Mouse (Mus musculus) heart, adult 11 months (tissue): ENCODE results near the gene Asic3.

ENCODE experiments used
- DNase-seq: peaks from one replicate; pipeline ENCODE4 v3.0.0; 2022

The Asic3 gene

DNA sequence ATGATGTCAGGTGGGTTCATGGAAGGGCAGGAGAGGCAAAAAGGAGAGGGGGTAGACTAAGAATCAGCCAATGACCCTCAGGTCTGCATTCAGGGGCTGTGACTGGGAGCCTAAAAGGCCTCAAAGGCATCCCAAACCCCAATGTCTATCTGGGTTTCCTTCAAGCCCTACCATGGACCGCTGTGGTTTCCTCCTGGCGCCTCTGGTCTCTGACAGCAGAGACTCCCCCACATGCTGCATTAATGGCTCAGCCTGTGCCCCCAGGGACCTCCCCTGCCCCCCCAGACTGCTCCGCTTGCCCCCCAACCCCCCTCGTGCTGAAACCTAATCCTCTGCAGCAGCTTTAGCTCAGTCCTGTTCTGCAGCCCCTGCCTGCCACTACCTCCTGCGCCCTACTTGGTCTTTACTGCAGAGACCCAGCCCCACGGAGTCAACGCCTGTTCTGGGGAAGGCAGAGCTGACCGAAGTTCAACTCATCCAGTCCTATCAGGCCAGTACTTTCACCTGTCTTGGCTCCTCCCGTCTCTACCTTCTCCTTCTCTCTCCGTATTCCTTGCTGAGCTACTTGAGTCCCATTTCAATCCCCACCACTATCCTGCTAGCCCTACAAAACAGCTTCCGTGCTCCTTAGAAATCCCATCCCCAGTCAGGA is at the start of gene Asic3:
TSS of gene Asic3 (plus strand) at position 351 of the 652 bp plus-strand sequence.
- DNase-seq = no peak

DNA sequence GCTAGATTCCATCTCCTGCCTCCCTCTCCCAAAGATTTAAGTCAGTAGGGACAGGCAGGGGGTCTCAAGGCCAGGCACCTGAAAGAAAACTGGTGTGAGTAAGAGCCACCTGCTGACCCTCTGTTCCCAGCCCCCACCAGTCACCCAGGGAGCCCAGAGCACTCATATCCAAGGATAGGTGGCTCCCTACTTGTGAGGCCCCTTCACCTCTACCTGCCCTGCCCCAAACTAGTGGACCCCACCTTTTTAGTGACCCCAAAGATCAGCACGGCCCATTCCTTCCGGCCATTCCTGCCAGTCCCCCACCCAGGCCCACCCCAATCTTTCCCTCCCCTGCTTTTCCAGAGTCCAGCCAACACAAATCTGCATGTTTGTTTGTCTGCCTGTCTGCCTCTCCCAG is 49.7 kb upstream of the Asic3 start:
- DNase-seq = peak; percentile 91

DNA sequence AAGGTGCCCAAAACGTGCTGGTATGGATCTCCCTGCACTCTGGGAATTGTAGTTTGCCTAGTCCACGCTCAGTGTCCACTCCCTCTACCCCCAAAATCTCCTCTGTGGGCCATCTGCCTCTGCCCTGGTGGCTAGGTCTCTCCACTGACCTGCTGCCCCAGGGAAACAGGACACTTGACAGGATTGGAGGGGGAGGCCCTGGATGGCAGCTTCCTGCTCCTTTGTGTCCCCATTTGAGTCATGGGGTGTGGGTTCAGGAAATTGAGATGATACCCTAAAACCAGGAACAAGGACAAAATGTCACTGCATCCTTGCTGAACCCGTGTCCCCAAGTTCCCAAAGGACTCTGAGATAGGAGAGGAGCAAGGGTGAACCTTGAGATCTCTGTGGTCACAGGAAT is 49.1 kb upstream of the Asic3 start:
- peak; percentile 95 for DNase-seq

DNA sequence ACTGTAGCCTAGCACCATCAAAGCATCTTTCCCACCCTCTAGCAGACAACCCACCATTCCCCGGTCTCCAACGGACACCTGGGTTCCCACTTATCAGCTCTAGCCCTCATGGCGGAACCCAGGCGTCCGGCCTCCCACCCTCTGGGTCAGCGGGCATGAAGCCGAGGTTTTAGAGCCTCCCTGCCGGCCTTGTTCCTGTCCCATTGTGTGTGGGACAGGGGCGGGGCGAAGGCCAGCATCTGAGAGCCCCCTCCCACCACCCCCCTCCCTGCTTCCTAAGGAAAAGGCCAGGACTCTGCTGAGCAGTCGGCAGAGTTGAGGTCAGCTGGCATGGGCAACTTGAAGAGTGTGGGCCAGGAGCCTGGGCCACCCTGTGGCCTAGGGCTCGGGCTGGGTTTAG is 48.7 kb upstream of the Asic3 start, which contains the start of gene Nos3:
TSS of gene Nos3 (plus strand) at position 303 of the 400 bp plus-strand sequence.
- DNase-seq = peak; percentile 99

DNA sequence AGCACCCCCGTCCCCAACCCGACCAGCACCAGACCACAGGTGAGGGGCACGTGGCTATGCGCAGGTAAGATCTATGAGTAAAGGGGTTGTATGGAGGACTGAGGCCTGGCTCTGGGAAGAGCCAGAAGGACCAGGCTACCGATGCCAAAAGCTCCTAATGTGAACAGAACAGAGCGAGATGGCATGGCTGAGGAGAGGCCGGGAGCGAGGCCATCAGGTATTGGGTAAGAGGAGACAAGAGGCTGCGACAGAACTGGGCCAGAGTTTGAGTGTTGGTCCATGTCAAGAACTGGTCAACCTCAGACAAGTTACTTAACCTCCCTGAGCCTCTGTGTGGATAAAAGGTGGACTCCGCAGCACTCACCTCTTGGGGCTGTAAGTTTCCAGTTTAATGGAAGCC is 48.2 kb upstream of the Asic3 start:
- DNase-seq = no peak

DNA sequence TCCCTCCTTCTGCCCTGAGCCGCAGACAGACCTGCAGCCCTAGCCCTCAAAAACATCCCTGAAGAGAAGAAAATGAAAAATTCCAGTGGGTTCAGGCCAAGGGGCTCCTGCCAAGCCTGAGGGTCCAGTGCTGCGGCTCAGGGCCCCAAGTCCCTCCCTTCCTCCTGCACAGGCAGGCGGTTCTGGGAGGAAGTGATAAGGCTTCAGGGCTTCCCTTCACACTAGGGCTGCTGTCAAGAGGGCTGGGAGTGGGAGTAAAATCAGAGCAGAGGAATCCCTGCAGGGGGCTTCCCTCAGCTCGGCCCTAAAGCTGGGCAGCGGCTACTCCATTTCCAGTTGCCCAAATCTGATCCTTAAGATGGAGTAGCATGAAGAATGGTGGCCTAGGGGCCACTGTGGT is 47.7 kb upstream of the Asic3 start:
- DNase-seq = peak; percentile 97

DNA sequence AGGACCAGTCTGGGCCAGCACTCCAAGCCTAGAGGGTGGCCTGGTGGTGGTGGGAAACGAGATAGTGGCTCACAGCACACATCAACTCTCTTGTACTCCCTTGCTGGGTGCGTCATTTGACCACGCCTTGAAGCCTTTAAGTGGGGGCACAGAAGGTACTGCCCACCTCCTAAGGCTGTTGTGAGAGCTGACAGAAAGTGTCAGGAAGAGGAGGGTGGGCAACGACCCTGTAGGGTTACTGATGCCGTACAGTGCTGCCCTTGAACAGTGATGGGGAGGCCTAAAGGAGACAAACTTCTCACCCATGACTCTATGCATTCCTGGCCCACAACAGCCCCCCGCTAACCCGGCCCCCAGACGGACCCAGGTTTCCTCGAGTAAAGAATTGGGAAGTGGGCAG is 46.8 kb upstream of the Asic3 start:
- DNase-seq = peak; percentile 90

DNA sequence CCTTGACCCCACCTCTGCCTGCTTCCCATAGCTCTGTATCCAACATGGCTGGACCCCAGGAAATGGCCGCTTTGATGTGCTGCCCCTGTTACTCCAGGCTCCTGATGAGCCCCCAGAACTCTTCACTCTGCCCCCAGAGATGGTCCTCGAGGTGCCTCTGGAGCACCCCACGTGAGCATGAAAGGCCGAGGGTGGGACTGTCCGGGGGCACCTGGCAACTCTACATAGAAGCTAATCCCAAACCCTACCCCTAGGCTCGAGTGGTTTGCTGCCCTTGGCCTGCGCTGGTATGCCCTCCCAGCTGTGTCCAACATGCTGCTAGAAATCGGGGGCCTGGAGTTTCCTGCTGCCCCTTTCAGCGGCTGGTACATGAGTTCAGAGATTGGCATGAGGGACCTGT is 43.4 kb upstream of the Asic3 start:
- peak; percentile 91 for DNase-seq

DNA sequence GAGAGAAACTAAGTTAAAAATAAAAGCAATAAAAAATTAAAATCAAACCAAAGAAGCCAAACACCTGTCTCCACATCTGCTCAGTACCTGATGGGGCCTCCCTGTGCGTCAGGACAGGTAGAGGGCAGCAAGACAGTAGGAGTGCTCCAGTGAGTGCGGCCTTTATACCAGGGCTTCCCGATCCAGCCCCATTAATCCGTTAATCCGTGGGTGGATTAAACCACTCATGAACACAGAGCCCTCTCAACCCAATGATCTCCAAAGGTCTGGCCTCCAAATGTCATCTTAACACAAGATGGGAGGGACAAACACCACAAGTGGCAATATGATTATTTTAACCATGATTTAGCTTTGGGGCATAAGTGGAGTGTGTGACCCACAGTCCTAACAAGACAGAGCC is 39.4 kb upstream of the Asic3 start:
- DNase-seq = no peak

DNA sequence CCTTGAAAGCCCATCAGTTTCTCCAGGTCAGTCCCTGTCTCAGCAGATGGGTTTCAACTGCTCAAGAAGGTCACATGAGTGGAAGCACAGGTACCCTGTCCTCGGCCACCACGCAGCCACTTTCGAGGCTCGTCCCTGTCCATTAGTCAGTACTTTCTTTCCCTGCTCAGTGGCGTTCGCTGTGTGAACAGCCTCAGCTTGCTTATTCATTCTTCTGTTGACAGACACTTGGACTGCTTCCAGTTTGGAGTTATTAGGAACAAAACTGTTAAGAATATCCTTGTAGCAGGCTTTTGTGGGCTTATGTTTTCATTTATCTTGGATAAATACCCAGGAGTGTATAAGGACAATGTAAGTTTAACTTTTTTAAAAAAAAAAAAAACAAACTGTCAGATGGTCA is 39.0 kb upstream of the Asic3 start:
- no peak for DNase-seq

DNA sequence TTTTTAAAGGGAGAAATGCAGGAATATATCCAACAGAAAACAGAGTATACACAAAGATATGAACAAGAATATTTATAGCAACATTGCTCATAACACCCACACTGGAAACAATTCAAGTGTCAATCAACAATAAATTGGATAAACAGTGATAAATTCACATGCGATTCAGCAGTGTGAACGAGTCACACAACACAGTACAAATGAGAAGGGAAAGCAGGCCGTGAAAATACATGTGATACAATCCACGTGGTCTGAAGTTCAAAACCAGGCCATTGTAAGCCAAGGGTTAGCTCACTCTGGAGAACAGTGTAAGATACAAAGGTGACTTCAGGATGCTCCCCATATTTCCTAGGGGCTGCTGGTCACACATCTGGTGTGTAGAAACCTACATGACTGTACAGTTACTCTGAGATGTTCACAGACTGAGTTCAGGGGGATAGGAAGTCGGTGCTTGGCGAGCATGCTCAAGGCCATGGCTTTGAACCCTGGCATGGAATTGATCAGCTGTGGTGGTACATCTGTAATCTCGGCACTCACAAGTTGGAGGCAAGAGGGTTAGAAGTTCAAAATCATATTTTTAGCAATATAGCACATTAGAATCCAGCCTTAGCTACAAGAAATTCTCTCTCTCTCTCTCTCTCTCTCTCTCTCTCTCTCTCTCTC is 38.4 kb upstream of the Asic3 start:
- no peak for DNase-seq

DNA sequence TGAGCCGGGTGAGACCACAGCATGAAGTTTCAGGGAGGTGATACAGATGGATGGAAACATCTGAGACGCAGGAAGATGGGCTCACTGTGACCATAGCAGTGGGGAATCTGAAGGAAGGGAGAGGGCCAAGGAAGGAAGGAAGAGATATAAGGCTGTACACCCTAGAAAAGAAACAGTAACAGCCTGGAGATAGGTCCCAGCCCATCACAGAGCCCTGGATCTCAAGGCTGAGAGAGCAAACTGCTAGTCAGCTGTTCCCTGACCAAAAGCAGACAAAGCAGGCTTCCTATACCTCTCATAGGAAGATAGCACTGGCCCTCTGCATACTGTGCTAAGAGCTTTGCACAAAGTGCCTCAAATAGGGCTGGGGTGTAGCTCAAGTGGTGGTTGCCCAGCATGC is 34.5 kb upstream of the Asic3 start:
- no peak for DNase-seq

DNA sequence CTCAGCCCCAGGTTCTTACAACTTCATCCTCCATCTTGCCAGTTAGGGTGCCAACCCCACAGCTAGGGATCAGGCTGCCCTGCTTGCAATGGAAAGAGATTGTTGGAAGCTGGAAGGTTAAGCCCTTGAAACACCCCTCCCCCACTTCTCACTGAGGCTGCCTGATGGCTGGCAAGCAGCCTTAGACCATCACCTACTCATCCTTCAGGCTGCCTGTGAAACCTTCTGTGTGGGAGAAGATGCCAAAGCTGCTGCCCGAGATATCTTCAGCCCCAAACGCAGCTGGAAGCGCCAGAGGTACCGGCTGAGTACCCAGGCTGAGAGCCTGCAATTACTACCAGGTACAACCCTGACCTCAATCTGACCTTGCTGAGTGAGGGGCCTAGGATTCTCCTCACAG is 33.7 kb upstream of the Asic3 start:
- no peak for DNase-seq

DNA sequence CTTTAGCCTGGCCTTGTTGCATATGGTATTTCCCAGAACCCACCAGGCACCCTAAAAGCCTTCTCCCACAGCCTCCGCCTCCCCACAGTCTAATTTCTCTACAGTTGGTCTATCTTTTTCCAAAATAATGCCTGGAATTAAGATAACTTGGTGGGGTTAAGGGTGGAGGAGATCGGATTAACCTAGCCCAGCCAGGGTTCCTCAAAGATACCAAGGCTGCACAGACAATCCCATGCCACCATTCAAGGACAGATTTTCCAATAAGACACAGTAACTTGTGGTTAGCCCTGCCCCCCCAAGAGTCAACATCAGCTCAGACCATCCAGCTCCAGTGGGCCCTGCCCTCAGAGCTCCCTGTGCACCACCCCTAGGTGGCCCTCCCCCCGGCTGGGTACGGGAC is 32.7 kb upstream of the Asic3 start:
- DNase-seq = no peak

DNA sequence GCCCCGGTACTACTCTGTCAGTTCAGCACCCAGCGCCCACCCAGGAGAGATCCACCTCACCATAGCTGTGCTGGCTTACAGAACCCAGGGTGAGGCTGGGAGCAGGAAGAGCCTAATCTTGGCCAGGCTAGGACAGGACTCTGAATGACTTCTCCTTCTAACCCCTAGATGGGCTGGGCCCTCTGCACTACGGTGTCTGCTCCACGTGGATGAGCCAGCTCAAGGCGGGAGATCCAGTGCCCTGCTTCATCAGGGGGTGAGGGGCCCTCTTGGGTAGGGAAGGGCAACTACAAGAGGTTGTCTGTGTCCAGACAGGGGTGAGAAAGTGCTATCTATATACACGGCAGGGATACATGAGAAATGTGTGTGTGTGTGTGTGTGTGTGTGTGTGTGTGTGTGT is 31.7 kb upstream of the Asic3 start:
- DNase-seq = no peak

DNA sequence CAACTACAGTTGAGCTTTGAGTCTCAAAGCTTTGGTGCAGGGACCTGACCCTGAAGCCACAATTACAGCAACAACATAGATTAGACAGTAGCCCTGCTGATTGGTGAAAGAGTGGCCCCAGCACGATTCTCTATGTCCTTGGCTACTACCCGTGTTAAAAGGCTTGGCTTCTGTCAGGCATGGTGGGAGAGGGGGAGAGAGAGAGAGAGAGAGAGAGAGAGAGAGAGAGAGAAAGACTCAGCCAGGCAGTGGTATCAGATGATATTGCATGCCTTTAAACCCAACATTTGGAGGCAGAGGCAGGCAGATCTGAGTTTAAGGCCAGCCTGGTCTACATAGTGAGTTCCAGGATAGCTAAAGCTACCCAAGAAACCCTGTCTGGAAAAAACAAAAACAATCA is 31.2 kb upstream of the Asic3 start:
- DNase-seq = no peak

DNA sequence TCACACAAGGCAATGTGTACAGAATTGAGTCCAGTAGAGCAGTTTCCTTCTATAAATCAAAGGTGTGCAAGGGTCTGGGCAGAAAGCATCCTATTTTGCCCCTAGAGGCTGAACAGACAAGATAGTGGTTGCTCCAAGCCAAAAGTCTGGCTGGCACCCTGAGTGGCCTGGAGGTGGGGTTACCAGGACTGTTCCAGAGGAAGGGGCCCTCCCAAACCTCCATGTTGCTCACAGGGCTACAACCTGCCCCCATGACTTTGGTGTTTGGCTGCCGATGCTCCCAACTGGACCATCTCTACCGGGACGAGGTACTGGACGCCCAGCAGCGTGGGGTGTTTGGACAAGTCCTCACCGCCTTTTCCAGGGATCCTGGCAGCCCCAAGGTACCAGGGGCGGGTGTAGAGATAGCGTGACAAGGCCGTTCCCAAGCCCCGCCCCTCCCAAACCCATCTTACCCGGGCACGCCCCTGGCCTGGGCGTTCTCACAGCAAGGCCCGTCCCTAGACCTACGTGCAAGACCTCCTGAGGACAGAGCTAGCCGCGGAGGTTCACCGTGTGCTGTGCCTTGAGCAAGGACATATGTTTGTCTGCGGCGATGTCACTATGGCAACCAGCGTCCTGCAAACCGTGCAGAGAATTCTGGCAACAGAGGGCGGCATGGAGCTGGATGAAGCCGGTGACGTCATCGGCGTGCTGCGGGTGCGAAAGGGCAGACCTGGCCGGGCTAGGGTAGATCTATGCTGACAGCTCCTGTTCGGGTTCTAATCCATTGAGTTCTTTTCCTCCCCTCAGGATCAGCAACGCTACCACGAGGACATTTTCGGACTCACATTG is 29.9 kb upstream of the Asic3 start:
- peak; percentile 99 for DNase-seq

DNA sequence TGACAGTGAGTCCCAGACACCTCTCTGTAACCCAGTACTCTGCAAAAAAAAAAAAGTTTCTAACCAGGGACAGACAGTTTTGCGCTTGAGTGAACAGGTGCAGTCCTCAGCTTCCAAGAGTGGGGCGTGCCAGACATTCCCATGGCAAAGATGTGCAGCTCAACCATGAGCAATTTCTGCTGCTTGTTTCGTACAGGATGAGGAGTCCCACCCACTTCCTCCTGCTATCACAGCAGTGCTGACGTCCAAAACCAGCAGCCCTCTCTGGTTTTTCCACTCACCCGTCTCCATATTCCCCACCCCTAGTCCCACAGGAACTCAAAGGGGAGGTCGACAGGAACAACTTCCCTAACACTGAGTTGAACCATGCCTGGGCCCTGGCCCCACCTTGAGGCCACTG is 28.8 kb upstream of the Asic3 start:
- peak; percentile 99 for DNase-seq

DNA sequence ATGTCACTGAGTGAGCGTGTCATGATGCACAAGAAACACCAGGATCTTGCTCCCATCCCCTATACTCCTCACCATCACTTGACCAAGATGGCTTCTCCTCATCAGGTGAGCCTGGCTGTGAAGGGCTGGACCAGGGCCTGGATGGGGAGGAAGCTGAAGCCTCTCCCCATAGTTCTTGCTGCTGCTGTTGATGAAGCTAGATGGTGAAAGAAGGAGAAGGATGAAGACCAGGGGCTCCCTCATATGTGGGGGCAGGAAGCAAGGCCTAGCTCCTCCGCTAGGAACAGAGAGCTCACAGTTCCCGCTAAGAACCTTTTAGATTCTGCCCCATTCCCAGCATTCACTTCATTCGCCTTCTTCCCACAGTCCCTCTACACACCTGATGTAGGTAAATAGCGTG is 27.8 kb upstream of the Asic3 start:
- peak; percentile 91 for DNase-seq

DNA sequence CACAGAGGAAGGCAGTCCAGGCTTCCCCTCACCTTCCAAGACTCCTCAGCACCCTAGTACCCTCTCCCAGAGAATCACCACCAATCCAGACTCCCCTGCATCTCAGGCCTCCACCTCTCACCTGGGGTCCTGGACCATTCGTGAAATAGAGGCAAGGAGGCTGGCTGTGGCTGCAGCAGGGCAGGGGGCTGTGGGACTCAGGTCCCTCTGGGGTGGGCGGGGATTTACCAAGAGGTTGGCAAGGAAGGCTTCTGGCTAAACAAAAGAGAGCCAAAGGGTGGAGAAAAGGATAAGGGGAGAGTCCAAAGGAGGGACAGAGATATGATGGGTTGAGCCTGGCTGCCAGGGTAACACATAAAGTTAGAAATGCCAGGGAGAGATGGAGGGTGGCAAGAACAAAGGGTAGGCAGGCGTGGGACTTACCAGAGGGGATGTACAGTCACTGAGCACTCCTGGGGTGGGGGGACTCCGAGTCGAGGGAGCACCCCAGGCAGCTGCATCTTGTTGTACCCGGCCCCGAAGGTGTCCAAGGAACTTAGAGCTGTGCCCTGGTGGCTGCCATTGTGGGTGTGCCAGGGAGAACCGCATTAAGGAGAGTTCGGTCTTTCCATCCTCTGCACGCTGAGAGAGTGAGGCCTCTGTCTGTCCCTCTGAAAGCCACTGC is 27.2 kb upstream of the Asic3 start:
- DNase-seq = peak; percentile 93

DNA sequence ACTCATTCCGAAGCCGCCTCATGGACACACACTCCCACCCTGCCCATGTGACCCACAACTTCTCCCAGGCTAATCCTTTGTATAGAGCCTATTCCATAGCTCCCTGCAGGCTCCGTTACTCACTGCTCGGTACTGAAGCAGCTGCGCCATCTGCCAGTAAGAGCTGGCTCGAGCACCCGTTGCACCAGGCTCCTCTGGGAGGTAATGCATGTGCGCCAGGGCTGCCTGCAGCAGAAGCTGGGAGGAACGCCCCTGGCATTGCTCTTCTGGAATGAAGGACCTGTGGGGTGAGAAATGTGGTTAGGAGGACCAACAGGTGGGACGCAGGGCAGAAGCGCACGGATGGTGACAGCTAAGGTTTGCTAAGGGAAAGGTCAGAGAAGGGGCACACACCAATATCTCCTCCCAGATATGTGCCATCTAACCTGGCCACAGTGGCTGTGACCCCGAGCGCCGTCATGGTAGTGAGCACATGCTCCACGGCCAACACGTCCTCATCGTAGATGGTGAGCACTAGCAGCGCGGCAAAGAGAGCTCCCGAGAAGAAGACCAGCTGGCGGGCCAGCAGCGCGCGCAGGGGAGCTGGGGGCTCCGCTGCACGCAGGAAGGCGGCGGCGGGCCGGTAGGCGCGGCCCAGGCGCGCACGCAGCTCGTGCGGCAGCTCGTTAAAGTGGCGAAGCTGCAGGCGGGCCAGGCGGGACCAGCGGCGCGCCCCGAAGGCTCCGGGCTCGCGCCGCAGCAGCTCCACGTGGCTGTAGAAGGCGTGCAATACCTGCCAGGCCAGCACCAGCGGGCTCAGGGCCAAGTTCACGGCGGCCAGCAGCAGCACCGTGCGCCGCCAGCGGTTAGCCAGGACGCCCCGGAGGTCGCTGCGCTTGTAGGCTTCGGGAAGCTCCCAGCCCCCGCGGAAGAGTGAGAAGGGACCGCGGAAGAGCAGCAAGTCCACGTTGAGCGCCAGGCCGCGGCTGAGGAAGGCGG is 25.6 kb upstream of the Asic3 start:
- DNase-seq = peak; percentile 96

DNA sequence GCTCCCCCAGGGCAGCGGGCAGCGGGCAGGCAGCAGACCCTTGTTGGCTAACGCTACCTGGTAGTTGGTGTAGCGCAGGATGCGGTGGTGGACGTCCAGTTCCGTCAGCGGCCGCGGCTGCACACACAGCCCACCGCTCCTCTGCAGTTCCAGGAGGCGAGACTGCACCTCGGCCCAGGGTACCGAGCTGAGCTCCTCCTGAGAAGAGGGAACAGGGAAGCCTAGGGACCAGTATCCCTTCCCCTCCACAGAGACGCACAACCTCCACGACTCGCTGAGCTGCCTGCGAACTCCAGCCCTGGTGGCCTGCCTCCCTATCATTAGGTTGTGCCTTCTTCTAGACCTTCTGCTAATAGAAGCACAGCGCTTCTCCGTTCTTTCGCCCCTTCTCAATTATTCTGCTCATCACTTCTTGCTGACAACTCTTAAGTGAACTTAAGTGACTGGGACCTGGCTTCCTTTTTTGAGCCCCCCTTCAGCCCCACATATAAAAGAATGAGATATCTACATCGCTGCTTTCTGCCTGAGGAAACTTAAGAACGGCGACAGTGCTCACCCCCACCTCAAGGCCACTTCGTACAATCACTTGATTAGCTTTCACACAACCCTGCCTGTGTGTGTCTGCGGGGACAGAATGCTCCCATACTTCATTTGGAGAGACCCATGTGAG is 24.8 kb upstream of the Asic3 start:
- no peak for DNase-seq
